Mouse (Mus musculus) neural tube, embryonic 13.5 days (tissue): ENCODE results near the gene Sdf4. TPM values are rescaled to one million over a fixed set of nuclear protein-coding genes. Genes with fewer than 3 reads are reported as not detected.
A peak's percentile ranks its signal among the peaks of the same experiment; 100 is the strongest.

ENCODE experiments used
- ATAC-seq: fragments of 200-750 bp; cut with Nextera tagmentation; 2 replicates; pipeline ENCODE4 v1.8.0; 2017; ENCODE audit warnings: low read depth, mild to moderate bottlenecking, moderate TSS enrichment, moderate library complexity
- H3K27ac ChIP-seq: fragments of 300-500 bp; sonication (generic); replicated peaks from 2 replicates; pipeline ENCODE4 v1.5.1; 2015; ENCODE audit warnings: moderate library complexity, mild to moderate bottlenecking, inconsistent platforms
- H3K27me3 ChIP-seq: fragments of 300-500 bp; sonication (generic); 2 replicates; pipeline ENCODE4 v1.6.1; 2015; ENCODE audit warnings: mild to moderate bottlenecking, inconsistent platforms
- H3K36me3 ChIP-seq: fragments of 300-500 bp; sonication (generic); 2 replicates; pipeline ENCODE4 v1.6.1; 2015; ENCODE audit warnings: mild to moderate bottlenecking, inconsistent platforms
- H3K4me1 ChIP-seq: fragments of 300-500 bp; sonication (generic); replicated peaks from 2 replicates; pipeline ENCODE4 v1.6.1; 2015; ENCODE audit warnings: inconsistent platforms
- H3K4me2 ChIP-seq: fragments of 300-500 bp; sonication (generic); 2 replicates; pipeline ENCODE4 v1.6.1; 2015; ENCODE audit warnings: inconsistent platforms, mild to moderate bottlenecking, moderate library complexity
- H3K4me3 ChIP-seq: fragments of 300-500 bp; sonication (generic); 2 replicates; pipeline ENCODE4 v1.5.1; 2015; ENCODE audit warnings: mild to moderate bottlenecking, inconsistent platforms
- H3K9ac ChIP-seq: fragments of 300-500 bp; sonication (generic); 2 replicates; pipeline ENCODE4 v1.6.1; 2015; ENCODE audit warnings: moderate library complexity, mild to moderate bottlenecking, inconsistent platforms
- H3K9me3 ChIP-seq: fragments of 300-500 bp; sonication (generic); 2 replicates; pipeline ENCODE4 v1.6.1; 2016; ENCODE audit warnings: inconsistent platforms
- WGBS: fragments of 180-500 bp; shearing (Covaris S2); methylation state at CpG from one replicate; pipeline ENCODE4 v1.1.7; 2015; 5-methylcytosine and 5-hydroxymethylcytosine counted together
- polyA plus RNA-seq: library from polyadenylated mRNA; unstranded; fragments of >200 nt; fragmentation: Nextera tagmentation; extraction: Ambion mirVana; gene quantifications from 2 replicates; pipeline ENCODE4 v1.2.1, GENCODE M21; 2015

The Sdf4 gene
- polyA plus RNA-seq, 1 experiment from 2014 or later = 132 TPM

DNA sequence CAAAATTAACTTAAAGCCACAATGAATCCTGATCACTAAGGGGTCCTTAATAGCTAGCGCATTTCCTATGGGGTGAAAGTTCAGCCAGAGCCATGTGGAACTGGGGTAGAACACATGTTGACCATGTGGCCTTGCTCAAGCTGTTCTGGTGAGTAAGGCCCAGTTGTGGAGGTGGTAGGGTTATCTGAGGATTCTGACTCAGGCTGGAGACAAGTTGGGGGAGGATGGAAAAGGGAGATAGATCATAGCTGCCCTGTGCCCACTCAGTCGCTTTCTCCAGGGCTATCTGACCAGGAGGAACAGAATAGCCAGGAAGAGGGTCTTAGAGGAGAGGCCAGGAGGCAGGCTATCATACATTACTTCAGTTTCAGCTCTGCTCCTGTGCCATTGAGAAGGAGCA lies 21.8 kb downstream of the Sdf4 start:
- Histone ChIP-seq H3K4me3 (no peak overlapping the region), H3K4me2 (no peak overlapping the region), H3K27ac (no peak overlapping the region), H3K27me3 (no peaks in the 10 kb centered on the region), H3K9ac (no peak overlapping the region), H3K36me3 (peaks cover 71% of the 10 kb centered on the region), H3K4me1 (no peaks in the 10 kb centered on the region), H3K9me3 (no peaks in the 10 kb centered on the region)
- WGBS = 86% methylated on average over 2 of the region's 2 CpGs
- no peak for ATAC-seq

DNA sequence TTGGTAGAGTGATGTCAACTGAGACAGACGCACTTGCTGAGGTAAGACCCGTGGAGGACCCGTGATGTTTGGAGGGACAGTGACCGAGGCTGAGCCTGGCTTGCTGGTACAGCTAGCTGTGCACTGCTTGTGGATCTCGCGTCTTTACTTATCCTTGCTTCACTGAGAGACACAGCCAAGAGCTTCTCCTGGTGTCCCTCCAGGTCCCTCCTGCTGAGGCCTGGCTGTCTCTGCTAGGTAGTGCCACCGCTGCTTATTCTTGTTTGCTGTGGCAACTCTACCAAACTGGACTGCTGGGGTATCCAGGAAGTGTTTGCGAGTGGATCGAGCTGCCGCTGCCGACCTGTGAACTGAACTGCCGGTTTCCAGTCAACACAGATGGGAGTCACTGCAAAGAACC lies 27.1 kb downstream of the Sdf4 start:
- Histone ChIP-seq H3K4me3 (no peak overlapping the region), H3K27me3 (no peaks in the 10 kb centered on the region), H3K27ac (no peak overlapping the region), H3K4me1 (no peaks in the 10 kb centered on the region), H3K9me3 (no peaks in the 10 kb centered on the region), H3K4me2 (no peak overlapping the region), H3K36me3 (peaks cover 37% of the 10 kb centered on the region), H3K9ac (no peak overlapping the region)
- WGBS = 93% methylated on average over 12 of the region's 12 CpGs
- no peak for ATAC-seq

GRCm38 (mm10) chr4:156021381-156021780 lies 28.7 kb downstream of the Sdf4 start:
- Histone ChIP-seq H3K4me3 (no peak overlapping the region), H3K4me1 (no peaks in the 10 kb centered on the region), H3K27me3 (no peaks in the 10 kb centered on the region), H3K36me3 (peaks cover 30% of the 10 kb centered on the region), H3K27ac (no peak overlapping the region), H3K9ac (no peak overlapping the region), H3K4me2 (no peak overlapping the region), H3K9me3 (no peaks in the 10 kb centered on the region)
- WGBS = 82% methylated on average over 3 of the region's 3 CpGs
- ATAC-seq = no peak

DNA sequence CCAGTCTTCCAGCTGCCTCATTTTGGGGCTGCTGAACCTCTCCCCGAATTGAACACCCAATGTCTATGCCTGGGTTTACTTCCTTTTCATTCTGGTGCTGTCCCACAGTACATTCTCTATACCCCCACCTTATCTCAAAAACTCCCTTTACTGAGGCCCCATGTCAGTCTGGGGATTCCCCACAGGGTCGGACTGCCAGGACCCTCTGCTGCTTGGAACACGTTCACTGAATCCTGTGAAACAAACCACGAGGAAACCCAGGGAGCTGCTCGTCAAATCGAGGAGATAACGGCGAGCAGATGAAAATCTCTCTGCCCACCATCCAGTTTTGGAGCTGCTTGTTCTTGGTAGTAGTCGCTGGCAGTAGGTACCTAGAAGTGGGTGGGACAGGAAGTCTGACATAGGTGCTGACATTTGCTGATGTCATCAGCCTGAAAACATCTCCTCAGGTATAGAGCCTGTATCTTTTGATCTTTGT lies 29.3 kb downstream of the Sdf4 start:
- Histone ChIP-seq H3K4me3 (no peak overlapping the region), H3K36me3 (peaks cover 32% of the 10 kb centered on the region), H3K9ac (no peak overlapping the region), H3K4me2 (no peak overlapping the region), H3K9me3 (no peaks in the 10 kb centered on the region), H3K27ac (no peak overlapping the region), H3K27me3 (no peaks in the 10 kb centered on the region), H3K4me1 (no peaks in the 10 kb centered on the region)
- no peak for ATAC-seq
- 87% methylated on average over 9 of the region's 9 CpGs for WGBS

GRCm38 (mm10) chr4:156023520-156023919 lies 30.8 kb downstream of the Sdf4 start:
- Histone ChIP-seq H3K27me3 (no peaks in the 10 kb centered on the region), H3K9me3 (no peaks in the 10 kb centered on the region), H3K4me3 (no peak overlapping the region), H3K4me2 (no peak overlapping the region), H3K4me1 (no peaks in the 10 kb centered on the region), H3K9ac (no peak overlapping the region), H3K27ac (no peak overlapping the region), H3K36me3 (peaks cover 47% of the 10 kb centered on the region)
- no peak for ATAC-seq
- WGBS = 82% methylated on average over 9 of the region's 9 CpGs

GRCm38 (mm10) chr4:156024184-156024583 lies 31.5 kb downstream of the Sdf4 start:
- Histone ChIP-seq H3K9me3 (no peaks in the 10 kb centered on the region), H3K27ac (no peak overlapping the region), H3K4me2 (no peak overlapping the region), H3K4me3 (no peak overlapping the region), H3K9ac (no peak overlapping the region), H3K27me3 (no peaks in the 10 kb centered on the region), H3K4me1 (no peaks in the 10 kb centered on the region), H3K36me3 (peaks cover 47% of the 10 kb centered on the region)
- ATAC-seq = no peak
- WGBS = 92% methylated on average over 7 of the region's 7 CpGs

- 64% methylated on average over 4 of the region's 4 CpGs for whole genome bisulfite sequencing
- H3K4me1 ChIP-seq = peaks cover 10% of the 10 kb centered on the region
- no peak within 1 kb of the TSS for H3K4me3 ChIP-seq
- ATAC-seq = no peak
- H3K9me3 ChIP-seq = no peaks in the 10 kb centered on the region
- H3K4me2 ChIP-seq = no peak within 1 kb of the TSS
- H3K27me3 ChIP-seq = no peaks in the 10 kb centered on the region
- no peak within 1 kb of the TSS for H3K9ac ChIP-seq
- H3K36me3 ChIP-seq = peaks cover 37% of the 10 kb centered on the region
- H3K27ac ChIP-seq = no peak within 1 kb of the TSS
Observed at GRCm38 (mm10) chr4:156026013-156026412, 33.3 kb downstream of the Sdf4 start, which contains the start of gene Tnfrsf18. Tnfrsf18 (plus strand) TSS chr4:156026164.

GRCm38 (mm10) chr4:156028580-156028979 lies 35.9 kb downstream of the Sdf4 start:
- no peak overlapping the region for H3K27ac ChIP-seq
- peaks cover 29% of the 10 kb centered on the region for H3K36me3 ChIP-seq
- no peaks in the 10 kb centered on the region for H3K27me3 ChIP-seq
- no peak for ATAC-seq
- H3K4me3 ChIP-seq = no peak overlapping the region
- H3K4me1 ChIP-seq = peaks cover 31% of the 10 kb centered on the region
- no peaks in the 10 kb centered on the region for H3K9me3 ChIP-seq
- no peak overlapping the region for H3K4me2 ChIP-seq
- 90% methylated on average over 7 of the region's 7 CpGs for WGBS
- H3K9ac ChIP-seq = no peak overlapping the region

DNA sequence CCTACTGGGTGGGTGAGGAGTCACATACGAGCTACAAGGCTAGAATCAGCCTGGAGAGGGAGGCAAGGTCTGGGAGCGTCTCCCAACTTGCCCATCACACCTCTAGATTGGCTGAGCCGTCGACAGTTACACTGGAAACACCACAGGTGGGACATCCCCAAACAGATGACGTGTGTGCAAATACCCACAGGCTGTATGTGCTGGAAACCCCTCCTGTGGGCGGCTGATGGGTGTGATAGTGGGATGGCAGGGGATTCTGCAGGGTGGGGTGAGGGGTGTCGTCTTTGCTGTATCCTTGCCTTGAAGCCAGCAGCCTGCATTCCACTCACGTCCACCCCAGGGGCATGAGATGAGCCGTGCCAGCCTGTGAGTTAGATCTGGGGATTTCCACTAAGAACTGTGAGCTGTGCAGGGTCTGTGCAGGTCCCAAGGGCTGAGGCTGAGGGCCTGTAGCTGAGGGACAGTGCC lies 38.0 kb downstream of the Sdf4 start:
- Histone ChIP-seq H3K9ac (peak overlapping the region; percentile 74), H3K4me1 (peaks cover 41% of the 10 kb centered on the region), H3K36me3 (peaks cover 26% of the 10 kb centered on the region), H3K27me3 (peaks cover 19% of the 10 kb centered on the region), H3K4me2 (peak overlapping the region; percentile 76), H3K9me3 (no peaks in the 10 kb centered on the region), H3K4me3 (peak overlapping the region; percentile 53), H3K27ac (peak overlapping the region; percentile 92)
- 63% methylated on average over 9 of the region's 9 CpGs for WGBS
- peak; percentile 6; the same call in 1 of the 2 replicates for ATAC-seq

DNA sequence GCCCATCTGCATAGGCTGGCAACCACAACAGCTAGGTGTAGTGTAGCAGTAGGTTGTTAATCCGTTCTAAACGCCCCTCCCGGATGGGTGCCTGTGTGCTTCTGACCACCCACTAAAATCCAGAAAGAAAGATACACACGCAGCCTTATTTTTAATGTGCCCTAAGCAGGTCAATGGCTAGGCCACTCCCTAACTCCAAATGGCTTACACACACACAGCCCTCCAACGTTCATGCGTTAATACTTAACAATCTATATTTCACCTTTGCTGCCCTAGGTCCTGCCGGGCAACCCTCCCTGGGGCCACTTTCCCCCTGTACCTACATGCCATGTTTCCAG lies 38.6 kb downstream of the Sdf4 start:
- WGBS = 10% methylated on average over 7 of the region's 7 CpGs
- H3K4me3 ChIP-seq = peak overlapping the region; percentile 53
- peaks cover 24% of the 10 kb centered on the region for H3K27me3 ChIP-seq
- peak; percentile 47 for ATAC-seq
- H3K4me1 ChIP-seq = peaks cover 41% of the 10 kb centered on the region
- peak overlapping the region; percentile 74 for H3K9ac ChIP-seq
- H3K4me2 ChIP-seq = peak overlapping the region; percentile 76
- H3K27ac ChIP-seq = peak overlapping the region; percentile 92
- peaks cover 21% of the 10 kb centered on the region for H3K36me3 ChIP-seq
- H3K9me3 ChIP-seq = no peaks in the 10 kb centered on the region

DNA sequence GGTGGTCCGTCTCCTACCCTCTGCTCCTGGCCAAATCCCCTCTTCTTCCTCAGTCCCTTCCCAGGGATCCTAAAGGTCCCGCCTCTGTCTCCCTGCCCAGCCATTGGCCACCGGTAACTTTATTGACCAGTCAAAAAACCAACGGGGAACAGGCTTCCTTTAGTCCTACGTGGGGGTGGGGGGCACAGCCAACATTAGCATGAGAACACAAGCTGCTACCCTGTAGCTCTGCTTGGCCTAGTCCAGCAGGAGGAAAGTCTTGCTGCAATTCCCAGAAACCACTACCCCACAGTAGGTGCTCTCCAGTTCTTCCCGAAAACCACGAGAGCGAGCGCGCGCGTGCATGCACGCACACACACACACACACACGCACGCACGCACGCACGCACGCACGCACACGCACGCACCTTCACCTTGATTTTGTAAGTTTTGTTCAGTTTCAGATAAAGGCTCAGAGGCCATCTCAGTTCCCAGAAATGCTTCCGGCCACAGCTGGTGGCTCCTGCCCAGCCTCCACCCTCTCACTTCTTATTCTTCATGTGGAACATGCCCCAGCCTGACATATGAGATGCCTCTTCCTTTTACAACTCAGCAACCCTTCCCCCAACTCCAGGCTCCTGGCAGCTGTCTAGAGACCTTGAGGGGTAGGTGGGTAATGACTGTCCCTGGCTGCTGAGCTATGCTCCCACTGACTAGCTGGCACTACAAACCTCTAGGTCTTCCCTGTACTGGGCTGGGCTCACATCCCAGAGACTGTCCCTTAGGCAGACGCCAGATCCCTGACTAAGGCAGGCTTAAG lies 39.1 kb downstream of the Sdf4 start:
- WGBS = under 1% methylated on average over 24 of the region's 24 CpGs
- ATAC-seq = peak; percentile 90
- Histone ChIP-seq H3K4me3 (peak overlapping the region; percentile 53), H3K36me3 (peaks cover 15% of the 10 kb centered on the region), H3K9ac (peak overlapping the region; percentile 74), H3K9me3 (no peaks in the 10 kb centered on the region), H3K27ac (peak overlapping the region; percentile 92), H3K4me1 (peaks cover 41% of the 10 kb centered on the region), H3K4me2 (peak overlapping the region; percentile 76), H3K27me3 (peaks cover 29% of the 10 kb centered on the region)

DNA sequence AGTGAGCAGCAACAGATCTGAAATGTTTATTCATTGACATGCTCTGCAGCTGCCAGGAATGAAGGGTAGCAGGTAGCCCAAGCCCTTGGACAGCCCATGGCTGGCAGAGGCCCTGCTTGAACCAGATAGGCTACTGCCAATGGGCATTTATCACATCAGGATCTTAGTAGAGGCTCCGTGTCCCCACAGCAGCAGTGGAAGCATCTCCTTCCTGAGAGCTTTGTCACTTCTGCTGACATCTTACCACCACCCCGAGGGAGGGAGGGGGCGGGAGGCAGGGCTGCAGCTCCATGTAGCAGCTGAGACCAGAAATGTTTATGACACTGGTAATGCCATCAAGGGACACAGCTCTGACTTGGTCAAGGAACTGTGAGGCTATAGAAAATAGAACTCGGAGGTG lies 40.2 kb downstream of the Sdf4 start:
- peaks cover 29% of the 10 kb centered on the region for H3K27me3 ChIP-seq
- H3K27ac ChIP-seq = peak overlapping the region; percentile 92; the same call in 1 of the 2 replicates
- WGBS = 84% methylated on average over 4 of the region's 4 CpGs
- ATAC-seq = no peak
- H3K4me1 ChIP-seq = peaks cover 41% of the 10 kb centered on the region
- no peaks in the 10 kb centered on the region for H3K9me3 ChIP-seq
- H3K9ac ChIP-seq = no peak overlapping the region
- H3K4me2 ChIP-seq = peak overlapping the region; percentile 76; the same call in 1 of the 2 replicates
- H3K36me3 ChIP-seq = peaks cover 6% of the 10 kb centered on the region; the same call in 1 of the 2 replicates
- no peak overlapping the region for H3K4me3 ChIP-seq
